Comparison of ENCODE assay signal across 23 mouse cellular contexts in the genomic region with DNA sequence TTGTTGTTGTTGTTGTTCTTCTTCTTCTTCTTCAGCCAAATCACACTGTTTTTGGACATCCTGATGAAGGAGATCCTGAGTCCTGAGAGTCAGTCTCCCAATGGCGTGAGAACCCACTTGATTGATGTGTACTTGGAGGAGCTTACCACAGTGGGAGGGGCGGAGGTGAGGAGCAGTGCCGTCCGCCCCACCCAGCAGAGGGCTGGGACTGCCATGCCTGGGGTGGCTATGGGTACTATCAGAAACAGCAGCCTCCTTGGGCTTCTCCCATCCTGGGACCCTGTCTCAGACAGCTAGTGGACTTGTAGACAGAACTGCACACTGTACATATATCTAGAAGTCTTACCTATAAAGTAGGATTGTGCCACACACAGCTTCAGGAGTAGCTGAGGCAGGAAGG. TPM values are rescaled to one million over a fixed set of nuclear protein-coding genes. Genes with fewer than 3 reads are reported as not detected.
DNase-seq lines count a peak whose midpoint lies in the region; ATAC-seq and TF ChIP-seq lines count a peak whose summit lies in the region.
"Had no signal": no experiment of that assay in that cellular context is flagged by ENCODE, and none has a peak within 500 bp of the region (broad histone marks: within the 10 kb centered on the region; RNA-seq: fewer than 3 reads in every experiment).

No protein-coding gene starts in this region.

- no peaks in the 10 kb centered on the region for H3K27me3 ChIP-seq in liver, embryonic 12.5 days (replicated peaks)
- H3K27me3 ChIP-seq in liver, postnatal 0 days (ENCODE audit: insufficient read depth, low read length), result no peaks in the 10 kb centered on the region
- H3K27me3 ChIP-seq in midbrain, embryonic 11.5 days (ENCODE audit: control insufficient read depth, insufficient read depth, low read length), result no peaks in the 10 kb centered on the region
- H3K27me3 ChIP-seq in midbrain, embryonic 14.5 days (ENCODE audit: control insufficient read depth, insufficient read depth, low read length), result no peaks in the 10 kb centered on the region
- H3K27me3 ChIP-seq: CH12.LX; embryonic facial prominence, embryonic 12.5 days; Patski had no signal

- no peak for TF ChIP-seq CTCF in liver, postnatal 0 days (IDR thresholded peaks at IDR 0.05; ENCODE audit: low read depth)

- no peak overlapping the region for H3K27ac ChIP-seq in liver, embryonic 12.5 days
- H3K27ac ChIP-seq in liver, postnatal 0 days (ENCODE audit: low read depth), result no peak overlapping the region
- H3K27ac ChIP-seq in midbrain, embryonic 11.5 days (ENCODE audit: low read depth, low read length), result no peak overlapping the region
- no peak overlapping the region for H3K27ac ChIP-seq in midbrain, embryonic 14.5 days (replicated peaks; ENCODE audit: low read depth, low read length)
- H3K27ac ChIP-seq: embryonic facial prominence, embryonic 10.5 days; embryonic facial prominence, embryonic 12.5 days had no signal

- no peak for TF ChIP-seq EP300 in liver, postnatal 0 days (IDR thresholded peaks at IDR 0.05; ENCODE audit: low read depth)

- ATAC-seq in liver, embryonic 12.5 days, result peak; percentile 55; the same call in 1 of the 2 replicates
- ATAC-seq in liver, postnatal 0 days, result no peak
- no peak for ATAC-seq in midbrain, embryonic 11.5 days (ENCODE audit: low FRiP score)
- no peak for ATAC-seq in midbrain, embryonic 14.5 days (ENCODE audit: low FRiP score, low TSS enrichment)
- ATAC-seq: activated CD4-positive, CD25-positive, alpha-beta regulatory T cell, adult 4 months; CD4-positive, CD25-positive, alpha-beta regulatory T cell, adult 4 months; forebrain, embryonic 14.5 days; forebrain, embryonic 16.5 days; Patski had no signal

- H3K4me2 ChIP-seq in liver, embryonic 12.5 days, result no peak overlapping the region
- H3K4me2 ChIP-seq in liver, postnatal 0 days (ENCODE audit: low read depth, low read length), result no peak overlapping the region
- H3K4me2 ChIP-seq in midbrain, embryonic 11.5 days, result no peak overlapping the region
- H3K4me2 ChIP-seq in midbrain, embryonic 14.5 days (ENCODE audit: low read length), result no peak overlapping the region
- H3K4me2 ChIP-seq: embryonic facial prominence, embryonic 12.5 days had no signal

- H3K36me3 ChIP-seq in liver, embryonic 12.5 days, result peaks cover 97% of the 10 kb centered on the region
- peaks cover 44% of the 10 kb centered on the region for H3K36me3 ChIP-seq in liver, postnatal 0 days (replicated peaks; ENCODE audit: insufficient read depth, low read length)
- peaks cover 10% of the 10 kb centered on the region for H3K36me3 ChIP-seq in midbrain, embryonic 11.5 days (ENCODE audit: control insufficient read depth, insufficient read depth, low read length)
- peaks cover 86% of the 10 kb centered on the region for H3K36me3 ChIP-seq in midbrain, embryonic 14.5 days (ENCODE audit: control insufficient read depth, insufficient read depth, low read length)

- WGBS in liver, embryonic 12.5 days (ENCODE audit: insufficient replicate concordance), result 58% methylated on average over 4 of the region's 4 CpGs
- WGBS in liver, postnatal 0 days (ENCODE audit: insufficient replicate concordance), result 77% methylated on average over 4 of the region's 4 CpGs
- WGBS in midbrain, embryonic 11.5 days, result 86% methylated on average over 4 of the region's 4 CpGs
- WGBS in midbrain, embryonic 14.5 days, result 79% methylated on average over 4 of the region's 4 CpGs

- no peak overlapping the region for H3K4me3 ChIP-seq in liver, embryonic 12.5 days
- no peak overlapping the region for H3K4me3 ChIP-seq in liver, postnatal 0 days (ENCODE audit: low read depth, low read length)
- H3K4me3 ChIP-seq in midbrain, embryonic 11.5 days (ENCODE audit: low read depth, low read length), result no peak overlapping the region
- H3K4me3 ChIP-seq in midbrain, embryonic 14.5 days (replicated peaks; ENCODE audit: low read depth, low read length), result no peak overlapping the region
- H3K4me3 ChIP-seq: embryonic facial prominence, embryonic 10.5 days; embryonic facial prominence, embryonic 12.5 days had no signal

- no peak for DNase-seq in liver, postnatal 0 days
- DNase-seq in midbrain, embryonic 11.5 days (ENCODE audit: low spot score, missing footprints), result peak; percentile 17
- no peak for DNase-seq in midbrain, embryonic 14.5 days
- no peak for DNase-seq in ovary, postnatal 10 days (ENCODE audit: low spot score)
- DNase-seq: adrenal gland, adult 8-10 months; adrenal gland, postnatal 14 days; adrenal gland, postnatal 36 days; B cell, adult 2 months; cerebellum, adult 11-12 months; cerebellum, adult 2 months; cerebellum, adult 9-10 months; cerebellum, postnatal 10 days; cerebellum, postnatal 25 days had no signal

- no peaks in the 10 kb centered on the region for H3K9me3 ChIP-seq in liver, embryonic 12.5 days (replicated peaks)
- H3K9me3 ChIP-seq in liver, postnatal 0 days (ENCODE audit: low read length), result no peaks in the 10 kb centered on the region
- H3K9me3 ChIP-seq in midbrain, embryonic 11.5 days (ENCODE audit: control insufficient read depth, low read length), result no peaks in the 10 kb centered on the region
- H3K9me3 ChIP-seq in midbrain, embryonic 14.5 days (ENCODE audit: control insufficient read depth, low read length), result no peaks in the 10 kb centered on the region
- H3K9me3 ChIP-seq: embryonic facial prominence, embryonic 10.5 days; embryonic facial prominence, embryonic 12.5 days; G1E had no signal

- no peak overlapping the region for H3K9ac ChIP-seq in liver, embryonic 12.5 days
- no peak overlapping the region for H3K9ac ChIP-seq in liver, postnatal 0 days (replicated peaks)
- H3K9ac ChIP-seq in midbrain, embryonic 11.5 days (ENCODE audit: low read length), result no peak overlapping the region
- no peak overlapping the region for H3K9ac ChIP-seq in midbrain, embryonic 14.5 days (replicated peaks; ENCODE audit: low read length)
- H3K9ac ChIP-seq: embryonic facial prominence, embryonic 12.5 days had no signal

- H3K4me1 ChIP-seq in liver, embryonic 12.5 days, result peaks cover 3% of the 10 kb centered on the region; the same call in 1 of the 2 replicates
- H3K4me1 ChIP-seq in liver, postnatal 0 days (ENCODE audit: insufficient read depth), result no peaks in the 10 kb centered on the region
- no peaks in the 10 kb centered on the region for H3K4me1 ChIP-seq in midbrain, embryonic 11.5 days (ENCODE audit: control insufficient read depth, insufficient read depth, low read length)
- H3K4me1 ChIP-seq in midbrain, embryonic 14.5 days (ENCODE audit: control insufficient read depth, insufficient read depth, low read length), result no peaks in the 10 kb centered on the region
- H3K4me1 ChIP-seq: embryonic facial prominence, embryonic 10.5 days; embryonic facial prominence, embryonic 12.5 days had no signal

RNA-seq across cellular contexts. Expression of a gene that starts 13.8 kb away (rescaled TPM):
- 0.13 and 0.14 TPM in 2 replicates for polyA plus RNA-seq in liver, embryonic 12.5 days (2016; fragmentation: Nextera tagmentation; extraction: Ambion mirVana)
- polyA plus RNA-seq in liver, postnatal 0 days (2015; fragmentation: Nextera tagmentation; extraction: Ambion mirVana), result 0.21 and 0.42 TPM in 2 replicates
- 0.57 and 0.60 TPM in 2 replicates for polyA plus RNA-seq in midbrain, embryonic 11.5 days (2014; fragmentation: Nextera tagmentation; extraction: Ambion mirVana)
- 0.43 and 0.47 TPM in 2 replicates for polyA plus RNA-seq in midbrain, embryonic 14.5 days (2014; fragmentation: Nextera tagmentation; extraction: Ambion mirVana)
- polyA plus RNA-seq: G1E had no signal

RNA-seq across cellular contexts. Expression of a gene that starts 14.0 kb away (rescaled TPM):
- polyA plus RNA-seq in liver, embryonic 12.5 days (2016; fragmentation: Nextera tagmentation; extraction: Ambion mirVana), result 51.6 and 51.7 TPM in 2 replicates
- 10.5 and 13.9 TPM in 2 replicates for polyA plus RNA-seq in liver, postnatal 0 days (2015; fragmentation: Nextera tagmentation; extraction: Ambion mirVana)
- polyA plus RNA-seq in midbrain, embryonic 11.5 days (2014; fragmentation: Nextera tagmentation; extraction: Ambion mirVana), result 49.4 and 51.2 TPM in 2 replicates
- 35.3 and 38.8 TPM in 2 replicates for polyA plus RNA-seq in midbrain, embryonic 14.5 days (2014; fragmentation: Nextera tagmentation; extraction: Ambion mirVana)
